Mouse (Mus musculus) v-Abl transformed pro-B cells (cell line): ENCODE results near the gene Pknox2.

Experiments
- in situ Hi-C, 2 experiments: fragments of 400-800 bp; cut with MboI; formaldehyde crosslinking; loops; one replicate each; pipeline ENCODE4 v1.15.1; 2025; ENCODE audit not compliant: unreplicated experiment in 2 of 2

Gene Pknox2

DNA sequence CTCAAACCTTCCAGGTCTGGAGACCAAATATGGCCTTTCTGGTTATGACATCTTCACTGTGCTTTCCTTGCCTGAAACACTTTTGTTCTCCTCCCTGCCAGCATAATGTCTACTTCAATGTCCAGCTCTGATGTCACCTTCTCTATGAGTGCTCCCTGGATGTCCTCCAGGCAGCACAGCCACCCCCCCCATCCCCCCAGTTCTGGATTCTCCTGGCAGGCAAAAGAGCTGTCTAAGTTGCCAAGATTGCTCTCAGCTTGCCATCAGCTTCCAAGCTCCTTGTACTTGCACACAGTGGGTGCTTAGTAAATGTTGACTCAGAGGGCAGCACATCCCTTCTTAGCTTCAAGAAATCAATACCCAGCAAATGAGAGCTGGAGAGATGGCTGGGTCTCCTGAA, 131.0 kb downstream of the Pknox2 start:
- in situ Hi-C loops = no loop called here

DNA sequence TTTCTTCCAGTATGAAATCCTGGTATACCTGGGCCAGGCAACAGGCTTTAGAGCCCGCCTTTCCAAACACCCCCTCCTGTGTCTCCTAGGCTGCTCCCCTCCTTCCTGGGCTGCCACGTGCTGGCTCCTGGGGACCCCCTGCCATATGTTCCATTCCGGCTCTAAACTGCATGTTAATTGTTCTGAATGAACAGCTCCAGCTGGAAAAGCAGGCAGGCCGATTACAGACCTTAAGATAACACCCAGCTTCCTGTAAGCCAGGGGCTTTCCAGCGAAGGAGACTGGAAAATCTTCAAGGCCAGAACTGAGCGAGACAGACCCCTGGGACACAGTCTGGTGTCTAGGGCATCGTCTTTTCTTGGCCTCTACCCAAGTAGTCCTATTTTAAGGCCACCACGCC, 133.6 kb downstream of the Pknox2 start:
- in situ Hi-C loops = no loop called here

DNA sequence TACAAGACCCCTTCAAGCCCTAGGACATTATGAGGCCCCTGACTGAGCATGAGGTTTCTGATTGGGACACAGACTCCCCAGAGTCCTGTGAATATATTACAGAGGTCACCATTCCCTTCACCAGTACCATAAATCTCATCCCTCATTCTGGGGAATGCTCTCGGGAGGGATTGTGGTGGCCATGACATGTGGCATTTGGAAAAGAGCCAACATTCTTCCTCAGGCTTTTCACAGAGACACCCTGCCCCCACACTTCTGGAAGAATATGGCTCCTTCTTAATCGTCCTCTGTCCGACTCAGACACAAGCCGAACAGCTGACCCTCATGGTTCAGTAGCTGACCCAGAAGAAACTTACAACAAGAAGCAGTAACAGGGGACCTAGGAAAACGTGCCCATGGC, 139.1 kb downstream of the Pknox2 start:
- in situ Hi-C loops = no loop called here

DNA sequence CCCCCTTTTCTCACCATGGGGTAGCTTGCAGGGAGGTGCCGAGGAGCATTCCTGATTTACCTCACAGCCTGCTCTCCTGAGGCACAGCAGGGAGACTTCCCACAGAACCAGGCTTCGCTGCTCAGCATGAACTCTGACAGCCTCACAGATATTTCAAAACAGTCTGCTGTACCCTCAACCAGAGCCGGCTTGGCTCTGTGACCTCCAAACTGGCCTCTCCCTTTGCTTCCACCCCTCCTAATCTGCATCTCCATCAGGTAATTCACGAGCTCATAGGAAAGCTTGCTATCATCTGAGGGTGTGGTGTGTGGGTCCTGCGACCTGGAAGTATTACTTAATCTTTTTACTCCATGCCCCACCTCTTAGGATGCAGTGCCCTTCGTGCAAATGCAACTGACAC, 142.5 kb downstream of the Pknox2 start:
- in situ Hi-C loops = no loop called here

DNA sequence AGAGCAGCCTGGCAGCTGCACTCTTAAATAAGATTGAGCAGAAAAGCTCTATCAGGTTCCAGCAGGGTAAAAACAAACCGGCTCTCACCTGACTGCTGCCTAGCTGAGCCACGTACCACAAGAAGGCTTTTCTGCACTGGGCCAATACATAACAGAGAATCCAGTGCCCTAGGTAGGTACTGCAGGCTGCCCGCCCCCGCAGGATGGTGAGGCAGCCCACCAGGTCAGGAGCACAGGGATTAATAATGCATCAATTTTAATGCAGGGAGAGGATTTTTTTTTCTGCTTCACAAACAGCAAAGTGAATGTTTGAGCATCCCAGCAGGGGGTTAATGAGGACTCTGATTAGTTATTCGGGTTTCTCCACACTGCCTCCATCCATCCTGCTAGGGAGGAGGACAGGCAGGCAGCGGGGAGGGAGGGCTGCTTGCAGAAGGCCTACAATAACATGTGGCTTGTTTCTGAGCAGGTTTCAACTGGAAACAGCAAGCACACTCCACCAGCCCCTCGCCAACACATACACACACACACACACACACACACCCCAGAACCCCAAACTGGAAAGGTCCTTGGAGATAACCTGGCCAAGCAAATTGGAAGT, 145.2 kb downstream of the Pknox2 start:
- in situ Hi-C loops = no loop called here

DNA sequence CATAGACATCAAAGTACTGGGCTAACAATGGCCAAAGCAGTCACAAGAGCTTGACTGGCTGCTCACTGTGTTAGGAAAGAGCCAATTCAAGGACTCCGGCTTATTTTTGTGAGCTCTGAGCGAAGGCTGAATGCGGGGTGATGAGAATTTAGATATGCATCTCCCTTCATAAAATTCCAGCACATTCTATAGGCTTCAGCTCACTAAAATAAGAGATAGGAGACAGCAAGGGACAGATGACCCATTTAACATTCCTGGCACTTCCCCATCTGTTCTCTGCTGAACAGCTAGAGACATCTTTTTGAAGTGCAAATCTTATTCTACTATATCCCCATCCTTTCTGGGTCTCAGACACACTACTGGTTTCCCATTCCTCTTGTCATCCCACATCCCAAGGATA, 147.8 kb downstream of the Pknox2 start:
- in situ Hi-C loops = no loop called here

DNA sequence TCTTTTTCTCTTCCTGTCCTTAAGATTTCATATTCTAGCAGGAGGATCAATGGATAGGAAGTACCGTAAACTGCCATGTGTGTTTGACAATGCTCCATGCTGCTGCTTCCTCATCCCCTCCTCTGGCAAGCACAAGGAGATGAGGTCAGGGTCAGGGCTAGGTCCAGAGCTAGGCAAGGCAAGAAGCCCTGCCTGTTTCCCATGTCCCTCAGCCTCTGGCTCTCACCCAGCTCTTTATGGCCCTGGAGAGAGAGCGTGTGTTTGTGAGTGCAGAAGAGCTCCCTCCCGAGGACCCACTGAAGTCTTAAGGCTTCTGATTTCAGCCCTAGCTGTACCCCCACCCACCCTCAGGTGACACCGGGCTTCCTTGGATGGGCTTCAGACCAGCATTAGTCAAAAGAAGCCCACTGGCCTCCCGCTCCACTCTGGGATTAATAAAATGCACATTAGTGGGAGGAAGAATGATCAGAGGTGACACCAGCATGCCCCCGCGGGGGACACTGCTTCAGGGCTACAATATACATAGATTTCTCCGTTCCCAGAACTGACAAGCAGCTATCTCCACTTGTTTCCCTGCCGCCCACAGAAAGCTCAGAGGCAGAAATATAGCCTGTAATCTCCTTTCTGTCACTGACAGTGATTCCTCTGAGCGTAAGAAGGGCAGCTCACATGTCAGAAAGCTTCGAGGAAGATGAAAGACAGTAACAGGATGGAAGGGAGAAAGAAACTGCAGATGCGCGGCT, 156.4 kb downstream of the Pknox2 start:
- in situ Hi-C loops = no loop called here

DNA sequence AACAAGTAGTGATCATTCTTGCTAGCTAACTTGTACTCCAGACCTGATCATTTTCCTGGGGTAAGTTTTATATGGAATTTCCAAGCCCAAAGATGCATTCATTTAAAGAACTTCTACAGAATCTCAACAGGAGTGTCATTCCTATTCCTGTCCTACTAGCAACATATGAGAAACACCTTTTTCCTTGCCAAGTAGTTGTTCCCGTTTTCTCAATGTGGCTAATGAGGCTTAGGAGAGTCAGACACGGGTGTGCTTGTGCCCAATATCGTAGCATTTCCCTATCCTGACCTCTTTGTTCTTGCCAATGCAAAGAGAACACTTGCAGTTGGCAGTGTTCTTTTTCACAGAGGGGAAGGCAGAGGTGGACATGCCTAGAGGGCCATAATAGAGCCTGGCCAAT, 157.2 kb downstream of the Pknox2 start:
- in situ Hi-C loops = no loop called here

DNA sequence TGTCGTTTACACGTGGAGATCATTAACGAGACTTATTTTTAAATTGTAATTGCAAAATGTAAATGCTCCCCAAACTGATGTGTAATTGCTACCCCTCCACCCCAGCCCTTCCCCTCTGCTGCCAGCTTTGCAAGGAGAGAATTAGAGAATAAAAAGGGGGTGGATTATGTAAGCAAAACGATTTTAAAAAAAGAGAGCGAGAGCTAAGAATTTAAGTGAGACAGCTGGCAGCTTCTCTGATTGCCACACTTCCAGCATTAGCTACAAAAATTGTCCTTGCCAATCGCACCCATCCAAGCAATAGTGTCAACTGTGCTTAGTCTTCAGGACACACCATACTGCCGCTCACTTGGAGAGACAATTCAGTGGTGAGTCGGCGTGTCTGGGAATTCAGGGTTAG, 162.0 kb downstream of the Pknox2 start:
- in situ Hi-C loops = no loop called here

DNA sequence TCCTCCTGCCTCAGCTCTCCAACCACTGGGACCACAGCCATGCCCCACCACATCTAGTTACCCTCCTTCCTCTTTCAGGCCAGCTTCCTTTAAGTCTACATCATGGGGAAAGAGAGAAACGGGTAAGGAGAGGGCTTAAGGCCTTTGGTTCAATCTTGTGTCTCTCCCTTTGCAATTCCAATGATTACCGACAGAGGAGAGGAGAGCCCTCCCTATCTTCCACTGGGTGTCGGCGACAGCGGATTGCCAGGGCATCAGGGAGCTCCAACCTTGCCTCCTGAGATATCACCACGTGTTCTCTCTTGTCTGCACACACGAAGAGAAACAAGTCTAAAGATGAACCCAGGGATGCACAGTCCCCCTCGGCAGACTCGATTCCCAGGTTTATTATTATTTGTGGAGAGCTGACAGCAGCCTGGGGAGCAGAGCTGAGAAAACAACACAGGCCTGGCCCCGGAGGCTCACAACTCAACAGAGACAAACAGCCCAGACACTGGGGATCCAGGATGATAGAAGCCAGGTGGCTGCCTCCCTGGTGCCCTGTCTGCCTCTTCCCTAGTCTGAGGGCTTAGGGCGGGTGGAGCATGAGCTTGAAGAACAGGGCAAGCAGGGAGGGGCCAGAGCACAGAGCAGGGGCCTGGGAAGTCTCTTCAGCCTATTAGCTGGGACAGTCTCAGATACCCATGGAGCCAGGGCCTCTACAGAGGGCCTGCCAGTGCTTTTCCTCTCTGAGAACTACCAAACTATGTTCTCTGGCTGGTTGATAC, 170.4 kb downstream of the Pknox2 start:
- in situ Hi-C loops = no loop called here

DNA sequence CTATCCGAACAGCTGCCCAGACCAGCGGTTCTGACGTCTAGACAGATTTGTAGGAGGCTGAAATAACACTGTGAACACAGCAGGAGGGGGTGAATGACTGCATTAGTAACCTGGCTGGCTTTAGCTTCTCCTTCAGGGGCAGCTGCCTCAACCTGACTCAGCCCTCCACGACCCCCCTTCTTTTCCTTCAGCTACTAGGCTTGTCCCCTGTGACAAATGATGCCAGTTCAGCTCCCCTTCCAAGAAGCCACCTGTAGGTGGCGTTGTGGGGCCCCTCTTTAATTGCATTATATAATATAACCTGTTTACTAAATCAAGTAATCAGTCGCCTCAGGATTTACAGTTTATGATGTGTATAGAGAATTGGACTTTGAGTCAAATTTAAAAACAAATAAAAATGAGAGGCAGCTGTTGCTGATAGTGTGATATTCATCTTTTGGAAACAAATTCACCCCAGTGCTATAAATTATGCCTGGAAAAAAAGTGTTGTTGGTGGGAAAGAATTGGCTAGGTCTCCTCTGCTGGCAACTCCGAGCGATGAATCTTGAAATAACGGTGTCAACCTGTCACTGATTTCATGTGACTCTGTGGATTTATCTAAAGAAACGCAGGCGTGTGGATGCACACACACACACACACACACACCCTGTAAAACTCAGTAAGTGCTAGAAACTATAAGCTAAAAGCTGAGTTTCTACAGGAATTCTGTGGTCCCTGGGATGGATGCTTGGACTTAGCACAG, 173.6 kb downstream of the Pknox2 start:
- in situ Hi-C loops = loop anchor here in 1 of 2 experiments (5.0 kb wide), 2 partner anchors 254 to 354 kb away; no protein-coding TSS in a partner anchor

DNA sequence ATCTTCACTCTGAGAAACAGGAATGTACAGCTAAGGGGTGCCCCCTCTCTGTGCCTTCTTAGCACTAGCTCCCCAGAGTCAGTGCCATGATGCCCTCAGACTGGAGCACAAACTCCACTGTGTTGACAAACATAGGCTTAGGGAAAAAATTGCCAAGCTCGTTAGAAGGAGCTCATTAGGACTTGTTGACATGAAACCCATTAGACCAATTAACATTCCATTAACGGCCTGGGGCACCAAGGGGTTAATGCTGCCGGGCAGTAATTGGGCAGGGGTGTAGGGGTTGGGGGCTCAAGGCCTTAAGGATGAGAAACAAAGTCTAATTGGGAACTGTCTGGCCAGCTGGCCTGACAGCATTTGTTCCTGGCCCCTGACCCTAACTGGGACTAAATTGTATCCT, 175.1 kb downstream of the Pknox2 start:
- in situ Hi-C loops = loop anchor here in 1 of 2 experiments (5.0 kb wide), 2 partner anchors 255 to 355 kb away; no protein-coding TSS in a partner anchor

DNA sequence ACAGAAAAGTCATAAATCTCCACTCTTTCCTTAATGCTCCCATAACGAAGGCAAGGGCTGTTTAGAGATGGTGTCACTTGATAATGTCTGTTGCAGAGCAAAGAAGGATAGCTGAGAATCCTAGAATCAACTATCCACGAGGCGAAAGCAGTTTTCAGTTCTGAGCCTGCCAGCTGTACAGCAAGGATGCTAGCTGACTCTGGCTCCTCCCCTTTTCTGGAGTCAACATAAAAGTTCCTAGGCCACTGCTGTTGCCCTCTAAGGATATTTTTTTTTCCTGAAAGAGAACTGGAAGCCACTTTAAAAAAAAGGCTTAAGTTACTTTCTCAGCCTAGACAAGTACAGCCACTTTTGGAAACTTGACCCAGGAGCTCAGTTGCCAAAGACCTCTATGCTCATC, 176.1 kb downstream of the Pknox2 start:
- in situ Hi-C loops = loop anchor here in 1 of 2 experiments (5.0 kb wide), 2 partner anchors 256 to 356 kb away; no protein-coding TSS in a partner anchor

DNA sequence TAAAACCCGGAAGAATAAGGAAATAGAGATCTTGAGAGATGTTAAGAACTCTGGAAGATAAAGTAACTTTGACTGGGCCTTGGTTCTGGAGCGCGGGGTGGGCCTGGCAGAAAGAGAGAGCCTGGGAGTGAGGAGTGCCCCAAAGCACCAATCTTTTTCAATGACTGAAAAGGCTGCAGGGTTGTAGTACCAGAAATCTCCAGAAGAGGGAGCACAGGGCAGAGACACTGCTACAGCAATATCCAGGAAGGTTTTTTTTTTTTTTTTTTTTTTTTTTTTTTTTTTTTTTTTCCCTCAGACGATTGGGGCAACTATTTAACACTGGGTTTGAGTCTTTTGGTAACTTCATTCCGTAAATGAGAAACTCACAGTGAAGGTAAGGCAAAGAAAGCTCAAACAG, 176.6 kb downstream of the Pknox2 start:
- in situ Hi-C loops = loop anchor here in 1 of 2 experiments (5.0 kb wide), 2 partner anchors 257 to 357 kb away; no protein-coding TSS in a partner anchor

DNA sequence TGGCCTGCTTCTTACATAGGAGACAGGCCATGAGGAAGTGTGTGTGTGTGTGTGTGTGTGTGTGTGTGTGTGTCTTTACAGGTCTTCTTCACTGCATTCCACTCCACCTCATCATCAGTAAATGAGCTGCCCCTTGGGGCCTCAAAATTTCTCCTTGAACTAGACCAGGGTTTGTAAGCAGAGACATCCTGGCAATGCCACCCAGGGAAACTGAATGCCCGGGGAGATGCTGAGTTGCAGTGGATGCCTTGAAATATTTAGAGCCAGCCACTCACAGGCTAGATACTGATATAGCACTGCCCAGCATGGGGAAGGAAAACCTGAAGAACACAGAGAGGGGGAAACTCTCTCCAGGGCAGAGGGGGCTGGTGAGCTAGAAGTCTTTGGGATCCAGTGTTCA, 178.1 kb downstream of the Pknox2 start:
- in situ Hi-C loops = loop anchor here (5.0 to 10.0 kb wide), 3 partner anchors 206 to 358 kb away; no protein-coding TSS in a partner anchor

DNA sequence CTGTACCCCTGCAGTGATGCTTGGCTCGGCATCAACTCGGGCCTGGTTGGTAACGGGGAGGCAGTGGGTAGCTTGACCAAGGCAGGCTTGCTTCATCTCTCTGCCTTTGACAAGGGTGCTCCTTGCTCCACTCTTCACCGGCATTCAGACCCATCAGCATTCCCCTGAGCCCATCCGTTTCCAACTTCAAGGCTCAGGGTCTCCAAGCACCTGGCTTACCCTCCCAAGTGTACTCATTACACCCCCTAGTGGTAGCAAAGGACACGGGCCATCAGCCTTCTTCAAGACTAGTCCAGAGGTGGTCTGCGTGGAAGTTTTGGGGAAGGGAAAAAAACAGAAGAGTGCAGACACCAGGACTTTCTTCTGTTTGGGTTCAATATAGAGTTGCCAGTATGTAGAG, 178.5 kb downstream of the Pknox2 start:
- in situ Hi-C loops = loop anchor here (5.0 to 10.0 kb wide), 3 partner anchors 206 to 359 kb away; no protein-coding TSS in a partner anchor

DNA sequence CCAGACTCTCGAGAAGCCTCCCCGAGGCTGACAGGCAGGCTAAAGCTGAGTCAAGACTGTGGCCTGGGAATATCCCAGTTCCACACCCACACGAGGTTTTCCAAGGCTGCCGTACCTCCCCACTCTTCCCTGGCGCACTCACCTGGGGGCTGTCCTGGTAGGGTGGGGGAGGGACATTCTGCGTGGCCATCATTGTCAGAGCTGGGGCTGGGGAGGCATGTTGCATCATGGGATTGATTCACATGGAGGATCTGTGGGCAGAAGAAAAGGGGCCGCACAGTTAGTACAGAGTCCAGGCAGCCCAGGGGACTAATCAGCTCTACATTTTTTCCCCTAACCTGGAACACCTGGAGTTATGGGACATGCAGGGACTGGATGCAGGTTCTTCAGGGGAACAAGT, 179.0 kb downstream of the Pknox2 start:
- in situ Hi-C loops = loop anchor here (5.0 to 10.0 kb wide), 3 partner anchors 207 to 359 kb away; no protein-coding TSS in a partner anchor

DNA sequence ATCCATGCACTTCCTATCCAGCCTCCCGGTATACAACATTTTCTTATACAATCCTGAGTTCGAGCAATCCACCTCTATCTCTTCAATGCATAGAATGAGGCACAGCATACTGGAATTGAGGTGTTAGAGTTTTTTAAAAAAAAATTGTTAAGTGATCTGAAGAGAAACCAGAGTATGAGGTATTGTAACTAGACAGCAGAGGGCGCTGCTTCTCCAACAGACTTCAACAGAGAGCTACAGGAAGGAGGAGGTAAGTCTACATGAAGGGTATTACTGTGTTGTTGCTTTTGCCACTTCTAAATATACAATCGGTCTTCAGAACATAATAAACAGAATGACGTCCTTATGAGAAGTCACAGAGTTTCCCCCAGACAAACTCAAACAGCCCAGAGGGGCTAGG, 181.5 kb downstream of the Pknox2 start:
- in situ Hi-C loops = loop anchor here (5.0 to 10.0 kb wide), 3 partner anchors 209 to 362 kb away; no protein-coding TSS in a partner anchor

DNA sequence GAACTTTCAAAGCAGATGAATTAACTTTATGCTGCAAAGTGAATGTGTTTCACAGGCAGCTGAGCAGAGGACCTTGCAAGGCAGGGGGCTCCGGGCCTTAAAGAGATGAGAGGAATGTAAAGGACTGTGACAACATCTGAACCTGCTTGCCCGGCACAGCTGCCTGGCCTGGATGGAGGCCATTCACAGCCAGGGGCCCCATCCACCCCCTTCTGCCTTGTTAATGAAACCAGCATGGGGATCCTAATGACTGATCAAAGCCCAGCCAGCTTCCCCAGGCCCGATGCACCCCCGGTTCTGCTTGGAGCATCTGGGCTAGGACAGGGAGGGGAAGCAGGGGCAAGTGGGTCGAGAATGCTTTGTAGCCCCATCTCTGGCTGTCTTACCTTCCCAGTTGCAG, 183.0 kb downstream of the Pknox2 start:
- in situ Hi-C loops = loop anchor here in 1 of 2 experiments (10.0 kb wide), 1 partner anchor 211 kb away; no protein-coding TSS in a partner anchor

DNA sequence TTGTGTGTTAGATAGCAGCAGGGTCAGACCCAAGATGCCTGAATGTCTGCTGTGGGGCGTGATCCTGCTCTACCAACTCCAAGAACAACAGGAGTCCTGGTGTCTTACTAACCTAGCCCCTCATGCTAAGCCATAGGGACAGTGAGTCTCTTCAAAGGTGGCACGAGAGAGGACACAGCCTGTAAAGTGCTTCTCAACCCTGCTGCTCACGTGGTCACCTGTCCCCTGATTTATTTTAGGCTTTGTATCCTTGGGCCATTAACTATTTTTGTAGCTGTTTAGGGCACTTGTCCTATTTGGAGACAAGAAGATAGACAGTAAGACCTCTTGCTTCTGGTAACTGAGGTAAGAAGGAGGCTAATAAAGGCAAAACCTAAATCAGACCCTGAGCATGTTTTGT, 183.7 kb downstream of the Pknox2 start:
- in situ Hi-C loops = loop anchor here in 1 of 2 experiments (10.0 kb wide), 1 partner anchor 211 kb away; no protein-coding TSS in a partner anchor
